Mouse (Mus musculus): ENCODE results near the gene Tmem87b. TPM values are rescaled to one million over a fixed set of nuclear protein-coding genes. Genes with fewer than 3 reads are reported as not detected.
A peak's percentile ranks its signal among the peaks of the same experiment; 100 is the strongest.

Tmem87b gene
- polyA plus RNA-seq (2014; fragmentation: Nextera tagmentation; extraction: Ambion mirVana) = 37.5 and 38.0 TPM in 2 replicates

GRCm38 (mm10) chr2:128817786-128818681 lies at the start of gene Tmem87b:
Gene Tmem87b, plus strand, starts transcription at chr2:128818118.
- Histone ChIP-seq H3K27me3 (ENCODE audit: control insufficient read depth, insufficient read depth, low read length) (no peaks in the 10 kb centered on the region), H3K36me3 (ENCODE audit: control insufficient read depth, insufficient read depth, low read length) (no peaks in the 10 kb centered on the region), H3K27ac (ENCODE audit: low read length) (peak within 1 kb of the TSS; percentile 90), H3K4me2 (replicated peaks; ENCODE audit: low read depth, low read length) (peak within 1 kb of the TSS; percentile 67), H3K4me1 (ENCODE audit: control insufficient read depth, insufficient read depth, low read length) (peaks cover 6% of the 10 kb centered on the region; the same call in 1 of the 2 replicates), H3K9me3 (ENCODE audit: control insufficient read depth, low read depth, low read length) (no peaks in the 10 kb centered on the region), H3K4me3 (ENCODE audit: low read depth, low read length) (peak within 1 kb of the TSS; percentile 78), H3K9ac (replicated peaks; ENCODE audit: low read depth, low read length) (peak within 1 kb of the TSS; percentile 61)
- under 1% methylated on average over 59 of the region's 59 CpGs for WGBS
- ATAC-seq (ENCODE audit: insufficient number of reproducible peaks, insufficient read depth, low FRiP score, low read depth) = peak; percentile 90

DNA sequence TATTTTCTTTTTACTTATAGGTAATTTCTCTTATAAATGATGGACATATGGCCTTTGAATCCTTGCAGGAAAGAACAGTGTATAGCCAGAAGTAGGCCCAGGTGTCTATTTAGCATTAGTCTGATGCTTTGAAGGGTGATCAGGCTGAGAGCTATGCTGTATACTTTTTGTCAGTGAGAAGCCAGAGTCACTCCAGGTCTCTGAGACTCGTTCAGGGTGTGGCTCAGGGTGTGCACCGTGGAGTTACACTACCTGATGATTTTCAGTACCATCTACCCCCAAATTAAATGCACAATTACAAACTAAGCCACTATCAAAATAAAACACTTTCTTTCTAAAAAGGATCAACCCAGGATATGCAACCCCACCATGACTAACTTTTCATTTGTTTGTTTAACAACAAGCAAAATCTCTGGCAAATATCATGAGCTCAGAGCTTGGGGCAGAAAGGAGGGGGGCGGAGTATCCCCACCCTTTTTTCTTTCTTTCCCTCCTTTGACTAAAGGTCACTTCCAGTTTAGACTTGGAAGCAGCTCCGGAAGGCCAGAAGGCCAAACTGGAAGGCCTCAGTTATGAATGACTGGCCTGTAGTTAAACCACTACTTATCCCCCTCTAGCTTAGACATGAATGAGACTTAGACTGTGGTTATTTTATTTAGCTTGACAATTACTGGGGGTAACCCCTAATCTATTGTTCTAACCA lies 49.2 kb upstream of the Tmem87b start:
- Histone ChIP-seq H3K4me1 (ENCODE audit: control insufficient read depth, insufficient read depth, low read length) (no peaks in the 10 kb centered on the region; the same call in 1 of the 2 replicates), H3K4me3 (ENCODE audit: low read depth, low read length) (no peak overlapping the region), H3K27me3 (ENCODE audit: control insufficient read depth, insufficient read depth, low read length) (no peaks in the 10 kb centered on the region), H3K9me3 (ENCODE audit: control insufficient read depth, low read depth, low read length) (no peaks in the 10 kb centered on the region), H3K4me2 (replicated peaks; ENCODE audit: low read depth, low read length) (no peak overlapping the region), H3K9ac (replicated peaks; ENCODE audit: low read depth, low read length) (no peak overlapping the region), H3K36me3 (ENCODE audit: control insufficient read depth, insufficient read depth, low read length) (no peaks in the 10 kb centered on the region), H3K27ac (ENCODE audit: low read length) (no peak overlapping the region)
- 0 out of 2 replicates have a peak, but pooled peaks have one; percentile 33 for ATAC-seq (ENCODE audit: insufficient number of reproducible peaks, insufficient read depth, low FRiP score, low read depth)
- 68% methylated on average over 4 of the region's 4 CpGs for WGBS

DNA sequence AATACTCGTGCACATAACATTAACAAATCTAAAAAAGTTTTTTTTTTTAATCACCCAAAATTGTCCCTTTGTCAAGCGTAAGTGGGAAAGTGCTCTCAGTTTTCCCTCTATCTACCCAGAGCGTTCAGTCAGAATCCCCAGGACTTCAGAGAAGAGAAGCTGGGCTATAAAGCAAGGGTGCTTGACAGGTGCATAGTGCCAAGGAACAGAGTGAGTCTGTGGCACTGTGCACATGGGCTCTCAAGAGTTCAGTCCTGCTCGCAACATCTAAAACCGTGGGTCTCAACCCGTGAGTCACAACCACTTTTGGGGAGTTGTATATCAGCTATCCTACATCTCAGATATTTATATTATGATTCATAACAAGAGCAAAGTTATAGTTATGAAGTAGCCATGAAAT lies 47.4 kb upstream of the Tmem87b start:
- Histone ChIP-seq H3K9me3 (ENCODE audit: control insufficient read depth, low read depth, low read length) (no peaks in the 10 kb centered on the region), H3K27ac (ENCODE audit: low read length) (no peak overlapping the region), H3K27me3 (ENCODE audit: control insufficient read depth, insufficient read depth, low read length) (no peaks in the 10 kb centered on the region), H3K4me1 (ENCODE audit: control insufficient read depth, insufficient read depth, low read length) (no peaks in the 10 kb centered on the region; the same call in 1 of the 2 replicates), H3K36me3 (ENCODE audit: control insufficient read depth, insufficient read depth, low read length) (no peaks in the 10 kb centered on the region), H3K4me2 (replicated peaks; ENCODE audit: low read depth, low read length) (no peak overlapping the region), H3K9ac (replicated peaks; ENCODE audit: low read depth, low read length) (no peak overlapping the region), H3K4me3 (ENCODE audit: low read depth, low read length) (no peak overlapping the region)
- WGBS = 88% methylated on average over 6 of the region's 6 CpGs
- no peak for ATAC-seq (ENCODE audit: insufficient number of reproducible peaks, insufficient read depth, low FRiP score, low read depth)

DNA sequence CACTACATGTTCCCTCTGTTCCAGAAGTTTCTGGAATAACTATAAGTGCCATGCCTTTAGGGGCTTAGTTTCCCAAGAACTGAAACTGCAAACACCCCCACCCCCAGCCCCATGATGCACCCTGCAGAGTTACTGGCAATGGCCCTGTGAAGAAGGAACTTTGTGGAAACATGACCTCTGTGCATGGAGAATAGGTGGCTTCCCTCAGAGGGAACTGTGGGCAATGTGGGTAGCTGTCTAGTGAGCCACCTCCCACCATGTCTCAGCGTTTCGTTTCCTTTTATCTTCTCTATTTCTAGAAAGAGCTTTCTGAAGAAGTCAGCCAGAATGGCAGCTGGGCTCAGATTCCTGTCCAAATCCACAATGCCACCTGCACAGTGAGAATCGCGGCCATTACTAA lies 46.9 kb upstream of the Tmem87b start:
- no peak for ATAC-seq (ENCODE audit: insufficient number of reproducible peaks, insufficient read depth, low FRiP score, low read depth)
- no peak overlapping the region for H3K4me2 ChIP-seq (replicated peaks; ENCODE audit: low read depth, low read length)
- WGBS = 87% methylated on average over 4 of the region's 4 CpGs
- H3K27me3 ChIP-seq (ENCODE audit: control insufficient read depth, insufficient read depth, low read length) = no peaks in the 10 kb centered on the region
- H3K9ac ChIP-seq (replicated peaks; ENCODE audit: low read depth, low read length) = no peak overlapping the region
- H3K27ac ChIP-seq (ENCODE audit: low read length) = no peak overlapping the region
- no peaks in the 10 kb centered on the region; the same call in 1 of the 2 replicates for H3K4me1 ChIP-seq (ENCODE audit: control insufficient read depth, insufficient read depth, low read length)
- no peak overlapping the region for H3K4me3 ChIP-seq (ENCODE audit: low read depth, low read length)
- no peaks in the 10 kb centered on the region for H3K9me3 ChIP-seq (ENCODE audit: control insufficient read depth, low read depth, low read length)
- H3K36me3 ChIP-seq (ENCODE audit: control insufficient read depth, insufficient read depth, low read length) = no peaks in the 10 kb centered on the region

DNA sequence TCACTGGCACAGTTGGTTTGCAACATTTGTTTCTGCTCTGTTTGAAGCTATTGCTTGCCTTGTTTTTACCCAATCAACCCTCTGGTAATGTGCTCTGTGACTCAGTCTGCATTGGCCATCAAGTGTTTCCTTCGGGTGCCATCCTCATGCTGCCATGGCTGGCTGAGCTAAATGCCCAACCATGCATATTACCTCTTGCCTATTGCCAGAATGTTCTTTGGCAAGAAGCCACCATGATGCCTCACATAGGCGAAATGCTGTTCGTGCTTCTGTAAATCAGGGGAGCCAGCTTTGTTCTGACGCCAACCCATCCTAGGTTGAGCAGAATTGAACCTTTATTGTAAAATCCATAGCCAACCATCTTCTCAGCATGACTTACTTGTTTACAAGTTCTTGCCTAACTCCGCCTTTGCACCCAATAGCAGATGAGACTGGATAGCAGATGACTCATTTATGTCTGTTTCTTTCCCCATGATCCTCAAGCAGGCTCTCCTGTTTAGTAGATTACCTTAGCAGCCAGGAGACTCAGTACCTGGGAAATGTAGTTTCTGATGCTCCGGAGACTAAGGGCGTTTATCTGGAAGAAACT lies 46.1 kb upstream of the Tmem87b start:
- WGBS = 93% methylated on average over 7 of the region's 7 CpGs
- Histone ChIP-seq H3K27me3 (ENCODE audit: control insufficient read depth, insufficient read depth, low read length) (no peaks in the 10 kb centered on the region), H3K4me3 (ENCODE audit: low read depth, low read length) (no peak overlapping the region), H3K27ac (ENCODE audit: low read length) (no peak overlapping the region), H3K9ac (replicated peaks; ENCODE audit: low read depth, low read length) (no peak overlapping the region), H3K4me1 (ENCODE audit: control insufficient read depth, insufficient read depth, low read length) (no peaks in the 10 kb centered on the region; the same call in 1 of the 2 replicates), H3K36me3 (ENCODE audit: control insufficient read depth, insufficient read depth, low read length) (no peaks in the 10 kb centered on the region), H3K4me2 (replicated peaks; ENCODE audit: low read depth, low read length) (no peak overlapping the region), H3K9me3 (ENCODE audit: control insufficient read depth, low read depth, low read length) (no peaks in the 10 kb centered on the region)
- ATAC-seq (ENCODE audit: insufficient number of reproducible peaks, insufficient read depth, low FRiP score, low read depth) = no peak

DNA sequence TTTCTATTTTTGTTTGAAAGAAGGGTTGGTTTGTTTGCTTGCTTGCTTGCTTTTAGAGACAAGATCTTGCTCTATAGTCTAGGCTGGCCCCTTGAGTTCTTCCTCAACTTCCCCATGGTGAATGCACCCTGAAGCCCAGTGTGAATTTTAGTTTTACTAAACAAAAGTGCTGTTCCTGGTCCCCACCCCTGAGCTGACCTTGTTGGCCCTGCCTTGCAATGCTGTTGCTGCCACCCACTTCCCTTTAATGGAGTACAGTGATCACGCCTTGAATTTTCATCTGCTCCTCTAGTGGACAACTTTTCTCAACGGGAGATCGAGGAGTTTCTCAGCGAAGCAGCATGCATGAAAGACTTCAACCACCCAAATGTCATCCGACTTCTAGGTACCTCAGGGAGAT lies 35.7 kb upstream of the Tmem87b start:
- H3K36me3 ChIP-seq (ENCODE audit: control insufficient read depth, insufficient read depth, low read length) = peaks cover 7% of the 10 kb centered on the region
- no peak overlapping the region for H3K4me3 ChIP-seq (ENCODE audit: low read depth, low read length)
- H3K4me2 ChIP-seq (replicated peaks; ENCODE audit: low read depth, low read length) = no peak overlapping the region
- 94% methylated on average over 5 of the region's 5 CpGs for WGBS
- no peak for ATAC-seq (ENCODE audit: insufficient number of reproducible peaks, insufficient read depth, low FRiP score, low read depth)
- no peaks in the 10 kb centered on the region for H3K4me1 ChIP-seq (ENCODE audit: control insufficient read depth, insufficient read depth, low read length)
- H3K9ac ChIP-seq (replicated peaks; ENCODE audit: low read depth, low read length) = no peak overlapping the region
- no peaks in the 10 kb centered on the region for H3K9me3 ChIP-seq (ENCODE audit: control insufficient read depth, low read depth, low read length)
- no peaks in the 10 kb centered on the region for H3K27me3 ChIP-seq (ENCODE audit: control insufficient read depth, insufficient read depth, low read length)
- no peak overlapping the region for H3K27ac ChIP-seq (ENCODE audit: low read length)

DNA sequence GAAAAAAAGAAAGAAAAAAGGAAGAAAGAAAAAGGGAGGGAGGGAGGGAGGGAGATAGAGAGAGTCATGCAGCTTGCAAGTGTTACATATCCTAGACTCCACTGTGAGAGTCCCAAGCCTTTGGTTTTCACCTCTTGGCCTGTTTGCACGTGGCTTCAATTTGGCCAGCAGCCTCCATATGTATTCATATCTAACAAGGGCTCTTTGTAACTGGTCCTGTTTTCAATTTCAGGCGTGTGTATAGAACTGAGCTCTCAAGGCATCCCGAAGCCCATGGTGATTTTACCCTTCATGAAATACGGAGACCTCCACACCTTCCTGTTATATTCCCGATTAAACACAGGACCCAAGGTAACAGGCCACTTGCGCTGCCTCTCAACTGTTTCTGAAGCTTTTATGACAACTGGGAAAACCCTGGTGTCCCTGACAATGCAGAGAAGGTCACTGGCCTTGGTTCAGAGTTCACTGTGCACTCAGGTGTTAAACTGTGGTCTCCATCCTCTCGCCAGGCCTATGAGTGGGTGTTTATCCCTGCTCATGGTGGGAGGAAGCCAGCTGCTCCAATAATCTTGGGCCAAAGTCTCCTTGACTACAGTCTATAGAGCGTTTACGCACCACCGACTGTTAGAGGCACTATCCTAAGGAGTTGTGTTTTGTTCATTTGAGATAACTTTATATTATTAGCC lies 34.1 kb upstream of the Tmem87b start:
- Histone ChIP-seq H3K9me3 (ENCODE audit: control insufficient read depth, low read depth, low read length) (no peaks in the 10 kb centered on the region), H3K27me3 (ENCODE audit: control insufficient read depth, insufficient read depth, low read length) (no peaks in the 10 kb centered on the region), H3K4me3 (ENCODE audit: low read depth, low read length) (no peak overlapping the region), H3K4me1 (ENCODE audit: control insufficient read depth, insufficient read depth, low read length) (no peaks in the 10 kb centered on the region), H3K36me3 (ENCODE audit: control insufficient read depth, insufficient read depth, low read length) (peaks cover 7% of the 10 kb centered on the region), H3K9ac (replicated peaks; ENCODE audit: low read depth, low read length) (no peak overlapping the region), H3K27ac (ENCODE audit: low read length) (no peak overlapping the region), H3K4me2 (replicated peaks; ENCODE audit: low read depth, low read length) (no peak overlapping the region)
- 82% methylated on average over 10 of the region's 10 CpGs for WGBS
- no peak for ATAC-seq (ENCODE audit: insufficient number of reproducible peaks, insufficient read depth, low FRiP score, low read depth)

DNA sequence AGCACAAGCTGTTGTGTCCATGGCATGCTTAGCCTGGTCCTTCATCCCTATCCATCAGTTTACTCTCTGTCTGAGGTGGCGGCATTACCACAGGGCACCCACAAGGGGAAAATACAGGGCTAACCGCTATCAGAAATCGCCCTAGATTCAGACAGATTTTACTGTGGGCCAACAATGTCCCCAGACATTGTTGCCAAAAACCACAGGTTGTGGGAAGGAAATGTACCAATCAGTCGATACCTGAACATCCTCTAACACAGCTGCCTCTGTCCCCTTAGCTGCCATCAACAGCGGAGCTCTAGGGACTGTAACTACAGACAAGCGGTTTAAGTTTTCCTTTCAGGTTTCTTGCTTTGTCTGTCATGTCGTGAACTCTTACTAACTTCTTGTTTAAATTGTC lies 33.1 kb upstream of the Tmem87b start:
- no peak overlapping the region for H3K4me3 ChIP-seq (ENCODE audit: low read depth, low read length)
- no peak for ATAC-seq (ENCODE audit: insufficient number of reproducible peaks, insufficient read depth, low FRiP score, low read depth)
- H3K9ac ChIP-seq (replicated peaks; ENCODE audit: low read depth, low read length) = no peak overlapping the region
- no peaks in the 10 kb centered on the region for H3K4me1 ChIP-seq (ENCODE audit: control insufficient read depth, insufficient read depth, low read length)
- H3K27ac ChIP-seq (ENCODE audit: low read length) = no peak overlapping the region
- no peaks in the 10 kb centered on the region for H3K27me3 ChIP-seq (ENCODE audit: control insufficient read depth, insufficient read depth, low read length)
- H3K4me2 ChIP-seq (replicated peaks; ENCODE audit: low read depth, low read length) = no peak overlapping the region
- 87% methylated on average over 7 of the region's 7 CpGs for WGBS
- peaks cover 7% of the 10 kb centered on the region for H3K36me3 ChIP-seq (ENCODE audit: control insufficient read depth, insufficient read depth, low read length)
- no peaks in the 10 kb centered on the region for H3K9me3 ChIP-seq (ENCODE audit: control insufficient read depth, low read depth, low read length)
